Mouse (Mus musculus) adrenal gland, adult (tissue): ENCODE results near the gene Rin2.

Source experiments
- DNase-seq, 2 experiments: peaks; one replicate each; pipeline ENCODE4 v3.0.0; 2022 to 2023; ENCODE audit warnings: low spot score in 1 of 2; ENCODE audit not compliant: inconsistent age in 2 of 2

Gene Rin2

DNA sequence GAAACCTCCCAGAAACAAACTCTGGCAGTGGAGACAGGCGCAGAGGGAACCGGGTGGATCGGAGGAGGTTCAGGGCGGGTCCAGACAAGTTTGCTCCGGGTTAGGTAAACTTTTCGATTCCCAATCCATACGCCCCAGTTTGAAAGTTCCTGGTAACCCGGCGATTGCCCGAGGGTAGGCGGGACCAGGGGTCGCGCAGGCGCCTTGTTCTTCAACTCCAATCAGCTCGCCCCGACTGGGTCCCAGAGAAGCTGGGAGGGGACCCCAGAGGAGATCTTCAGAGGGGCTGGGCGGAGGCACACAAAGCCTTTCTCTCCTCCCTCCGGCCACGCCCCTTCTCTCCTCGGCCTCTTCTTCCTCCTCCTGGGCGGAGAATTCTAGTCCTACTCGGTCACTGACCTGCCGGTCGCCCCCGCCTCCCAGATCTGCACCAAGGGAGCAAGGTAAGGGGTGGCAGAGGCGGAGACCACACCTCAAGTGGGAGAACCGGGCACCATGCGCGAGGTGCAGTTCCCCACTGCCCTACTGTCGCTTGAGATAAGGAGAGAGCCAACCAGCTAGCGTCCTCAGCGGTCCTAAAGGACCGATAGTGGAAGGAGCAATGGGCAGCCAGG, at the start of gene Rin2:
Gene Rin2, plus strand, starts transcription at position 74 of the 614 bp plus-strand sequence.
- DNase-seq, result peak; percentile 73 to 91

DNA sequence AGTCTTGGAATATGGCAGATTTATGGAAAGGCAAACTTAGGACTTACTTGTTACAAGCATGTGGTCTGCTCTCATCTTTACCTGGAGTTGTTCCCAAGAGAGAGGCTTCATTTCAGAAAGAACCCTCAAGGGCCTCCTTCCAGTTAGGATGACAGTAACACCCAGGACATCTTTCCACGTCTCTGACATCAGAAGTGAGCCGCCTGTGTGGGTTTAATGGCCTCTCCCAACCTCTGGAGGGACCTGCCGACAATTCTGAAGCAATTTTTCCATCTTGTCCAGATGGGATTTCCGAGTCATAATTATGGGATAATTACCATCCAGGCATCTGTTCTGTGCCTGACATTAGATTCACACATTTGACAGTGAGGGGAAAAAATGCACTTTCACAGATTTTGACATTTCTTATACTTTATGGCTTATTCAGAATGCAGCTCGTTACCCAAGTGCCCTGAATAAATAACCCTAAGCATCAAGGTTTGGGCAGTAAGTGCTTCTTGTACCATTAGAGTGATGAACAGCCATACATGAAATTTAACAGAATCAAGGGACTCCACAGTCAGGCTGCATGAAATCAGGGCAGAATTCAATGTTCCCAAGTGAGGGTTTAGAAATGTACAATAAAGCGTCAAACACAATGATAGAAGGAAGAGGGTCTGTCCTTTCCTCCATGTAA, 43.8 kb upstream of the Rin2 start:
- DNase-seq, result no peak

DNA sequence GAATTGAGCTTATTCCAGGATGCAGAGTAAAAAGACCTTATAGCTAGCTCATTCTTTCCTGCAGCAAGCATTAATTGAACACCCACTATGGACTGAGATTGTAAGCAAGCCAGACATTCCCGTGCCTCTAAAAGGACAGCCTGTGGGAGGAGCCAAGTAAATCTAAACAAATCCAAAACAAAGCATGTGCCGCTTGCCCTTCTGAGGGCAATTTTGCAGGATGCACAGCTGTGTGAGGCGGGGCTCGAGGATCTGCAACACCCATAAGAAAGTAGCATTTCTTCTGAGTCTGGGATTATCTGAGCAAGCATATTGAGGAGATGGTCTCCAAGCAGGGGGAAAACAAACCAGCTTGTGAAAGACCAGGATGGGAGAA, 43.2 kb upstream of the Rin2 start:
- no peak for DNase-seq

DNA sequence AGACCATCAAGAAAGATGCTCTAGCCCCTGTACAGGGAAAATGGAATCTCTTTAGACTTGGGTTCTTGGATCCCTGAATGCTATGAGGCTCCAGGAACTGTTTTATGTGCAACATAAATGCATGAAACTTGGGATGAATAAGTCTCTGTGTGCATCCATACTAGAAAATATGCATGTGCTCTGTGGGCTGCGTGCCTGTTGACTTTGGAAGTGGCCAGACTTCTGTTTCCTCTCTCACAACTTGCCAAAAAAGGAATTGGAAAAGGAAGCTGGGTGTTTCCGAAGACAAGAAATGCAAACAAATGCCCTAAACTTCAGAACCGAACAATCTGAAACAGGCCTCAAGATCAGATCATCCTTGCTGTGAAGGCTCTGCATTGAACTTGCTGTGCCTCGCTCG, 41.2 kb upstream of the Rin2 start:
- no peak for DNase-seq

DNA sequence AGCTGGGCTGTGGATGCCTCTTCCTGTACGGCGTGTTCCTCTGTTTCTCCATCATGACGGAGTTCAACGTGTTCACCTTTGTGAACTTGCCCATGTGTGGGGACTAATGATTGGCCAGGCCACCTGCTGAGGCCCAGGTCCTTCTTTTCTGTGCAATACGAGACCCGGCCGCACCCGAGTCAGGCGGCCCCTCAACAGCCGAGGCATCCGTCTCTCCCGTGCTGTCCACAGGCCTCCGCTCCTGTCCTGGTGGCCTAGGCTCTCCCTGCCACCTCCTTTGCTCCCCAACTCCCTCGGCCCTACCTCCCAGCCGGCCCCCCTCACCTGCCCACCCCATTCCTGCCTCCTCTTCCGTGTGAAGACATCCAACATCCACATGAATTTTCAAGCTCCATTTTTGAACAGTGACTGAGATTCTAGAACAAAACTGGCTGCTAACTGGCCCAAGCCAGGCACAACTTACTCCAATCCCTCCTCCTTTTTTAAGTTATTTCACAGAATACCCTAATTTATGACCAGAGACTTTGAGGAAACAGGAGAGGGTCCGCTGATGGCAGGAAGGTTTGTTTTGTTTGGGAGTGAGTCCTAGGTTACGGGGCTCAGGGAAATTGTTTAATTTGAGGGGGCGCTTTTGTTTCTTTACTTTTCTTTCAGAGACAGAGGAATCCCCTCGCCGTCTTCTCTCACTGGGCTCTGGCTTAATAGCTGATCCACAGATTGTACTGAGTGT, 34.6 kb upstream of the Rin2 start:
- DNase-seq, result no peak

DNA sequence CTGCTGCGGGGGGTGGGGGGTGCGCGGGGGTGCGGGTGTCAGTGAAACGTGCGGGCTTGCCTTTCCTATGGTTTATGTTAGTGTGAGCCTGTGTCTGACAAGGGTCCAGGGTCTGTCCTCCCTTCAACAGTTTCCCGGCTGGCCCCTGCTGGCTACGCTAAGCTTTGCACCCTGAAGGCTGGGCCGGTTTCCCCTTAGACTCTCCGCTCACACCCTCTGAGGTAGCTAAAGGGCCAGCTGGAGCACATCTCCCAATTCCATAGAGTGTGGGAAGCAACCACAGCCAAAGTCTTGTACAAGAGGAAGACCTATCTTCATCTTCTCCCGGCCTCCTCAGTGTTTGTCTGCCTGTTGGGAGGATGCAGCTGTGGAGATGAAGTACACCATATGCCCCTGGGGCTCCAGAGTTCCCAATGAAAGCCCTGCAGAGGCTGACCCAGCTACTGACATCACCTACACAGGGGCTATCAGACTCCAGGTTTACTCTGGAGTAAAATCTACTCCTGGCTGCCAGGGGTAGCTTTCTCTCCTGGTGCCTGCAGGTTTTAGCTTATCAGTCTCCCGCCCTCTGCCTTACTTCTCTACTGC, 19.5 kb upstream of the Rin2 start:
- no peak for DNase-seq

DNA sequence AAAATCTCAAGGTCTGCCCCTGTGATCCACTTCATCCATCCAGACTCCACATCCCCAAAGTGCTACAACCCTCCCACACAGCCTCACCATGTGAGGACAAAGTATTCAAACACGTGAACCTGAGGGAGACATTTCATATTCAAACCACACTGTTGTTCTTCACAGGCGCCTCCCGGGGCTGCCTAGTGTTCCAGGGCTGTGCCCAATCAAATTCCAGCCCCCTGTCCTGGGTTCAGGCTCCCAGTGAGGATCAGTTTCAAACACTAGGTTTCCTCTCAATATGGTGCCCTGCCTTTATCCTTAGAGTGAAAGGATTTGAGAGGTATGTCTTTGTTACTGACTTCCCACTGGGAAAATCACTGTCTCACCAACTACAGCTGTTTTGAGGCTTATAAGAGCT, 18.9 kb upstream of the Rin2 start:
- DNase-seq, result no peak

DNA sequence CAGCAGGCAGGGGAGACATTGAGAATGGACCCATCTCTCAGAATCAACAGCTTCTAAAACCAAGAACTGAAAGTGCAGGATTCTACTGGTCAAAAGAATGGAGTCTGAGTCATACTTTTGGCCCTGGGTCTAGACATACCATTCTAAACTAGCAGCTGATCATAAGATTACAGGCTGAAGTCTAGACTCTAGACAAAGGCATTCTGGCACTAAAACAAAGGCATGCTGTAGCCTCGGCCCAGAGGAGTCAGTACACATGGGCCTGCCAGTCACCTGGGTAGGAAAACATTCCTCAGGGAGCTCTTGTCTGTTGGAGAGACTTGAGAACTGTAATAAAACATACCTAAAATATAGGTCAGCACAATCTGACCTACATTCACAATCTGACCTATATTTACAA, 18.3 kb upstream of the Rin2 start:
- no peak for DNase-seq

DNA sequence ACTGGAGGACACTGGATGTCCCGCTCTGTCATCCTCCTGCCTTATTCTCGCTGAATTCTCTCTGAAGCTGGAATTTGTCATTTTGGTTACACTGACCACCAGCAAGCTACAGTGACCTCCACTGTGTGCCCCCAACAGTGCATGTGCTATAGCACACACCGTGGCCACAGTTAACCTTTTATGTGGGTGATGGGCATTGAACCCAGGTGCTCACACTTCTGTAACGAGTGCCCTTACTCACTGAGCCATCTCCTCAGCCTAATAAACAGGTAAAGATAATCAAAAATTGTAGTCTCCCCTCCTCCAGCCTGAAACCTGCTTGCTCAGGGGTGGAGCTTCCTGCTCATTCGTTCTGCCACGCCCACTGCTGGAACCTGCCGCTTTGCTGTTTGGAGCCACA, 13.8 kb upstream of the Rin2 start:
- DNase-seq, result no peak

DNA sequence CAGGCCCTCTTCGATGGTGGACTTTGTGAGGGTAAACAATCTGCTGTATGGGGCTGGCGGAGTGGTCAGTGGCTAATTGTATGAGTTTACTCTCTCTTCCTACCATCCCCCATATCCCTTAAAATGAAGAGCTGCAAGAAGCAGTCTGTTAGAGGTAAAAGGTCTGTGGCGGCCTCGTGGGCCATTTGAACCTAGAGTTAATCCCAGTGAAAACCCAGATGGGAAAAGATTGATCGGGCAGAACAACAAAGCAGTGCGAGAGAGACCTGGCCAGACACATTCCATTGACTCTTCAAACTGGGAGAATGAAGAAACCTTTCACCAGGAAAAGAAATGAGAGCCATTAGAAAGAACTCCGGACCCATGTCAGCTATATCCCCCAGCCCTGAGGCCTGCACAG, 11.1 kb upstream of the Rin2 start:
- no peak for DNase-seq

DNA sequence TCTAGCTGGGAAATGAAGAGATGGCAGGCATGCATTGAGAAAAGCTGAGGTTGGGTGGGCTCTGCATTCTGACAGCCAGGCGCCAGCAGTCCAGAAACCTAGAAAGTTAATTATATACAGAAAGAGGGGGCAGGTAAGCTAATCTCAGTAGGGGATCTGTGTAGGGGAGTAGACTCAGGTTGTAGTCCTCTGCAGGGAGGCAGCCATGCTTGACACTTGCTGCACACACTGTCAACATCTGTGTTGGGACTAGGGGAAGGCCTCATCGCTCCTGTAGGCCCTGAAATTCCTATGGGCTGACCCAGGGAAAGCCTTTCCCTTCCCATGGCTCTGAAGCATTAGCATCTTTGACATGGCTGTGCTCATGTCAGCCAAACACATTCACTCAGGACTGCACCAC, 10.7 kb upstream of the Rin2 start:
- no peak for DNase-seq

DNA sequence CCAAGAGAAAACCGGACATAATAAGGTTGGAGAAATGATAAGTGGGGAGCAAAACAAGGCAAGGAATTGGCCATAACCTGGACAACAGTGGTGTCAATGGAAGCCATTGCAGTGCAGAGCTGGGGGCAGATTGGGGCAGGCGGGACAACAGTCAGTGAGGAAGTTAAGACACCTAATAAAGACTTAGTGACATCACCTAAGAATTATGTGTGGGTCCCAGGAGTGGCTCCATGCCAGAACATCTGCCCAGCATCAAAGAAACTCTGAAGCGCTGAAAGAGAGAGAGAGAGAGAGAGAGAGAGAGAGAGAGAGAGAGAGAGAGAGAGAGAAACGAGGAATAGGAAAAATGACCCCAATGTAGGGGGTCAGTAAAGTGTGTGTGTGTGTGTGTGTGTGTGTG, 6.9 kb upstream of the Rin2 start:
- no peak for DNase-seq

DNA sequence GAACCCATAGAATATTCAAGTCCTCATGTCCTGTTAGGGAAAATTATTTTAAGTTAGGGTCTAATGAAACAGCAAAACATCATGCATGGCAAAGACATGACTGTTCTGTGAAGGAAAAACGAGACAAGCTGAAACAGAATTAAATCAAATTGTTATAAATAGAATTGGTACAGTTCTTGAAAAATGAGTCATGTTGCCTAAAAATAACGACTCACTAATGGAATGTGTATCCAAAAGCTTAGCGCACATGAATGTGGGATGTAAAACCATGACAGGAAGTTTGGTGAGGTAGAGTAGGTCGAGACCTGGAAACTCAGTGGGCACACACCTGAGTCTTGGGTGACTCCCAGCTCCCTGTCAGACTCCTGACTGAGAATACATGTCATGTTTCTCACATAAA, 4.9 kb upstream of the Rin2 start:
- no peak for DNase-seq

DNA sequence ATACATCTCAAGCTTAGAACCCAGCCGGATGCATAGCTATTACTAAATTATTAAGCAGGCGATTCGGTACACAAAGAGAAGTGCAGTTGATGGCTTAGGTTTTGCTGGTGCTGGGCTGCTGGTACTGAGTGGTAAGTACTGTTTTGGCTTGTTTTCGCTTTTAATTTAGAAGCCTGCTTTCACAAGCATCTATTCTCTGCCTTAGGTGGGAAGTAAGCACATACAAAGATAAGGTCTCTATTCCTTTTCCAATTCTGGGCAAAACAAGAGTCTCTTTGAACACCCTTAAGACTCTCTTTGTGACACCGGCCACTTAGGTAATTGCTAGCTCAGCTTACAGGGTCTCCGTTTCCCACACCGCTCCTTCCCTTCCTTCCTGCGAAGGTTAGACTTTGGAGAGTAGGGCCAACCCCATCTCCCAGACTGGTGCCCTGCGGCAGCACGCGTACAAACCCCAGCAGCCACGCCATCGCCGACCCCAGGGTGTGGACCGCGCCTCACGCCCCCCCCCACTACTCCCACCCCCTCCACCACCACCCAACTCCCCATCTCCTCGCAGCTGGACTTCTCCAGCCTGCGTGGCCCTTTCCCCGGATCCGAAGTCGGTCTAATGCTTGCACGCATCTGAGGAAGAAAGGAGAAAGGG, 396 bp upstream of the Rin2 start:
- DNase-seq, result peak in 1 of 2 experiments; percentile 48

DNA sequence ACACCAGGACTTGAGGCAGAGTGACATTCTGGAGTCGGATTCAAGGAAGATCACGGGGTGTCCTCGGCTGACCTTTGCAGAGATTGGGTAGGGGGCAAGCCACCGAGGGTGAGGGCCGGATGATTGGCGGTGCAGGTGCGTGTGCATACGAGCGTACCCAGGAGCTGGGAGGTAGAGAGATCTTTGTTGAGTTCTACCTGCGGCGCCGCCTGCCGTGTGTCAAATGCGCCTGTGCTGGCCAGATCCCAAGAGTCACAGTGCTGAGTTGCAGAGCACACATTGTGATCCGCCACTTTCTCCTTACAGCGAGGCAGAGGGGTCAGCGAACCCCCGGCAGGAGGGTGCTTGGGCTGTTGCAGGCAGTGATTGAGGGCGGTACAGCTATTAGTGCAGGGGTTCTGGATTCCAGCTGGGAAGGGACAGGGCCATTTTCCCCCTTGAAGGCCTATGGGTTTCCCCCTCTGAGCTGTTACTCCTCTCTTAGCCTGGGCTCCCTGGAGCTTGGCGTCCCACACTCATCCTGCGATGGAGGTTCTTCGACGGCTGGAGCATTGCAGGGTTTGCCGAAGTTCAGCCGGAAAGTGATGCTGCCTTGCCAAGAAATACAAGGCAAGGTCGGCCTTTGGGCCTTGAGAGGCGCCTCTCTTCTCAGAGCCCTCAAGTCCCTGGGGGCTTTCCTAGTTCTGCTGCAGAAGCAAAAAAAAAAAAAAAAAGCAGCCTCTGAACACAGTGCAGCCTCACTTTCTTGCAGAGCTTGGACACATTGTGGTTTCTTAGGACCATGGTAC, 935 bp downstream of the Rin2 start:
- peak; percentile 41 to 77 for DNase-seq

DNA sequence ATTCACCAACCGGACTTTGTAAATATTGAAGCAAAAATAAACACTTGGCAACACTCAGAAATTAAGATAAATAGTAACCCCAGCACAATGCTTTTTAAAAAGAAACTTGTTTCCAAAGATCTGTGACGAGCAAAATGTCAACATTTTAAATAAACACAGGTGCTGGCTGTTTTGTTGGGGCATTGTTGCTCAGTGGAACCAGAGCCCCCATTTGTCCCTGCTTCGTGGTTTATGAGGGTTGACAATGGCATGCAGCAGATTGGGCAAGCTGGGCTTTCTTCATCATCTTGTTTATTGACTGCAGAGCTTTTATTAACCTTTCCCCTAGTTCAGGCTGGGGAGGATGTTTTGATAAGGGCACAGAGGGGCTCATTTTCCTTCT, 1.5 kb downstream of the Rin2 start:
- DNase-seq, result peak in 1 of 2 experiments; percentile 43

DNA sequence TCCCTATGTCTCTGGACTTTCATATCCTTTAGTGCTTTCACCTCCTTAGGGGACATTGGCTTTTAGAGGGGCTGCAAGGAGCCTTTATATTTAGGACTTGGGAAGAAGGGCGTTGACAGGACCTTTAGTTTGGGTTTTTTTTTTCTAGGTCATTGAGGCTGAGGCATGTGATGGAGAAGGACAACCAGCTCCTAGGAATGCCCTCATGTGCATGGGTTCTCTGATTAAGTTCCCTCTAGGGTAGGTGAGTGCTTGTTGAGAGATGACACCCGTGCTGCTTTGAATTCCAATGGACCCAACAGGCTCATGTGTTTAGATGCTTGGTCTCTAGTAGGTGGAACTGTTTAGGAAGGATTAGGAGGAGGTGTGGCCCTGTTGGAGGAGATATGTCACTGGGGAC, 1.9 kb downstream of the Rin2 start:
- DNase-seq, result no peak

DNA sequence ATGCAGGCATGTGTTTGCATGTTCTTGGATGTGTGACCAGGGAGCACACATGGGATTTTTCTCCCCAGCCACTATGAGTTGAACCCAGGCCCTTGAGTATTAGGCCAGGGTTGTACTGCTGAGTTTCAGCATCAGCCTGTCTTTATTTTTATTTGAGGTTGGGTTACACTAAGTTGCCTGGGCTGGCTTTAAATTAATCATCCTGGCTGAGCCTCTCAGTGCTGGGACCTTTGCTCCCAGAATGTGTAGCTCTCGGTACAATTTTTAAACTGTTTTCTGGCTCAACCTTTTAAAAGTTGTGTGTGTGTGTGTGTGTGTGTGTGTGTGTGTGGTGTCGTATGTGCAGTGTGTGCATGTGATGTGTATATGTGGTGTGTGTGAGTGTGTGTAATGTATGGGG, 5.1 kb downstream of the Rin2 start:
- DNase-seq, result no peak

DNA sequence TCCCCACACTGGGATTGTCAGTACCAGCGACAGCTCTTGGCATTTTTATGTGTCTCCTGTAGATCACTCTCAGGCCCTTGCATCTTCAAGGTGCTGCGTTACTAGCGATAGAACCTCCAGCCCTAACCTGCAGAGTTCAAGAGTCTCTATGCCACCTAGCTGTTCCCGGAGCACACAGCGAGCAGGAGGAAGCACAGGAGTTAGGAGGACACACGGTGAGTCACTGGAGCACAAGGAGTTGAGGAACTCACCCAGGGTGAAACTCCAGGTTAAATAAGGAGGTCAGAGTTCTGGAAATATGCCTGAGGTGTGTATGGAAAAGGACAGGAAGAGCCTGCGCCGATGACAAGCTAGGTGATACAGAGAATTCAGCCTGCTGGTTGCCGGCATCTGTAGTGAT, 5.7 kb downstream of the Rin2 start:
- no peak for DNase-seq

DNA sequence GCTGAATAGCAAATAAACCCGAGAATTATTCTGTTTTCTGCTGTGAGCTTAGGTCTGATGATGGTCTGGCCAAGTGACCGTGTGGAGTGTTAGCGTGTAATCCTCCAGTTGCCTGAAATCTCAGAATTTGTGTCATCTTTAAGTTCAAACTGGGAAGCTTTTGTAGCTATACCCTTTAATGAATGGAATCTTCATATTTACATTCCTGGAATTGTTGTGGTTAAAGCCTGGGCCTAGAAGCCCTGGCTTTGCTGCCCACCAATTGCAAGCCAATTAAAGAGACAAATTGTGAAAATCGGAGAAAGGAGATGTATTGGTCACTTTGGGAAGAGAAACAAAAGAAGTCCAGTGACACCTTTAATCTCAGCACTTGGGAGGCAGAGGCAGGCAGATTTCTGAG, 6.6 kb downstream of the Rin2 start:
- no peak for DNase-seq

DNA sequence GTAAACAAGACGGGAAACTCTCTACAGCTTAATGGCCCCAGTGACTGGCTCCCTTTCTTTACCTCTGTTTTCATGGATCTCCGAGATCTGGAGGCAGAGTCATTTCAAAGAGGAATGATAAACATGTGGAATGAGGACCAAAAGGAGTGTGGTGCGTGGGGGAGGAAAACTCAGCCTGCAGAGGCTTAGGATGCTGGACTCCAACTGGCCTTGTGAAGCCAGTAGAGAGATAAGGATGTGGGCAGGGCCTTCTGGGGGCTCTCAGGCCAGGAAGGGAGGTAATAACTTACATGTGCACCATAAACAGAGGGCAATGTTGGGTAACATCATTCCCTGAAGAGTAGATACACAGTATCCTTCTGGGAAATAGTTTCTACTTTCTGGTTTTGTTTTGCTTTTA, 7.9 kb downstream of the Rin2 start:
- no peak for DNase-seq
